Mouse (Mus musculus) limb, embryonic 12.5 days (tissue): ENCODE data around the gene Ick. TPM values are rescaled to one million over a fixed set of nuclear protein-coding genes. Genes with fewer than 3 reads are reported as not detected.
"Not testable (repeated sequence)": the region's sequence is repeated elsewhere in the genome, so short reads cannot be mapped to it uniquely, and the experiment has no call there.

Experiments
- ATAC-seq: fragments of 200-750 bp; cut with Nextera tagmentation; 2 replicates; pipeline ENCODE4 v1.8.0; 2017; ENCODE audit warnings: low read depth, moderate TSS enrichment; ENCODE audit not compliant: insufficient number of reproducible peaks, insufficient read depth, low FRiP score, low TSS enrichment
- H3K27ac ChIP-seq: fragments of 300-500 bp; sonication (generic); 2 replicates; pipeline ENCODE4 v1.5.1; 2016; ENCODE audit warnings: mild to moderate bottlenecking, moderate library complexity
- H3K27me3 ChIP-seq: fragments of 300-500 bp; sonication (generic); 2 replicates; pipeline ENCODE4 v1.6.1; 2016; ENCODE audit warnings: mild to moderate bottlenecking, moderate library complexity
- H3K36me3 ChIP-seq: fragments of 300-500 bp; sonication (generic); 2 replicates; pipeline ENCODE4 v1.6.1; 2016; ENCODE audit warnings: mild to moderate bottlenecking, moderate library complexity
- H3K4me1 ChIP-seq: fragments of 300-500 bp; sonication (generic); replicated peaks from 2 replicates; pipeline ENCODE4 v1.6.1; 2016
- H3K4me2 ChIP-seq: fragments of 300-500 bp; sonication (generic); 2 replicates; pipeline ENCODE4 v1.6.1; 2016; ENCODE audit warnings: mild to moderate bottlenecking, moderate library complexity
- H3K4me3 ChIP-seq: fragments of 300-500 bp; sonication (generic); replicated peaks from 2 replicates; pipeline ENCODE4 v1.5.1; 2016; ENCODE audit warnings: mild to moderate bottlenecking
- H3K9ac ChIP-seq: fragments of 300-500 bp; sonication (generic); replicated peaks from 2 replicates; pipeline ENCODE4 v1.6.1; 2016; ENCODE audit warnings: mild to moderate bottlenecking, moderate library complexity
- H3K9me3 ChIP-seq: fragments of 300-500 bp; sonication (generic); 2 replicates; pipeline ENCODE4 v1.6.1; 2016; ENCODE audit warnings: mild to moderate bottlenecking, moderate library complexity
- WGBS: fragments of 180-500 bp; shearing (Covaris S2); methylation state at CpG from one replicate; pipeline ENCODE4 v1.1.7; 2016; 5-methylcytosine and 5-hydroxymethylcytosine counted together
- polyA plus RNA-seq: library from polyadenylated mRNA; unstranded; fragments of >200 nt; fragmentation: Nextera tagmentation; extraction: Ambion mirVana; gene quantifications from 2 replicates; pipeline ENCODE4 v1.2.1, GENCODE M21; 2016

Gene Ick
- polyA plus RNA-seq, 1 experiment from 2014 or later, result 35.1 TPM

DNA sequence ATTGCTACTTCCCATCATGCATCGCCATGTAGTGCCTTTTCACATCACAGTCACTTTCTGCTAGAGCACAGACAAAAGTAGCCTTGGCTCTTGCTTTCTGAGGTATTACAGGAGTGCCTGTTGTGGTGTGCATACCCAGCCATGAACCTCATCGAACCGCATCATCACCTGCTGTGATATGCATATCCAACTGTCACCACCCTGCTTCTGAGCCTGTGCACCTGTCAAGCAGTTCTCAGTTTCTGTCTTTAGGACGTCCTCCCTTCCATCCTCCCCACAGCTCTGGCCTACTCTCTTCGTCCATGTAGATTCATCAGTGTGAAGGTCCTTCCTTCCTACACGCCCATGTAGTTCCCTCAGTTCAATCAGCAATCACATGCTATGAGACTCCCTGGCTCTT lies 39.2 kb downstream of the Ick start:
- WGBS, result 89% methylated on average over 6 of the region's 6 CpGs
- Histone ChIP-seq H3K9ac (no peak overlapping the region), H3K9me3 (no peaks in the 10 kb centered on the region), H3K27me3 (no peaks in the 10 kb centered on the region), H3K27ac (no peak overlapping the region), H3K4me3 (no peak overlapping the region), H3K4me1 (no peaks in the 10 kb centered on the region), H3K36me3 (peaks cover 77% of the 10 kb centered on the region), H3K4me2 (no peak overlapping the region)
- no peak for ATAC-seq

DNA sequence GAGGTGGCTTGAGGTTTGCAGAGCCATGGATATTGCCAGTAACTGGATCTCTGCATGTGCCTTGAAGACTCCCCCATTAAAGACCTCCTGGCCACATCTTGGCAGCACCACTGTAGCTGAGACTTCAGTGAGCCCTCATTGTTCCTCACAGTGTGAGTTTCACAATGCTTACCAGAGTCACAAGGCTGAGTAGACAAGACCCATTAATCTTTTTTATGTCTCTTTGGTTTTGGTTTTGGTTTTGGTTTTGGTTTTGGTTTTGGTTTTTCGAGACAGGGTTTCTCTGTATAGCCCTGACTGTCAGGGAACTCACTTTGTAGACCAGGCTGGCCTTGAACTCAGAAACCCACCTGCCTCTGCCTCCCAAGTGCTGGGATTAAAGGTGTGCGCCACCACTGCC lies 40.8 kb downstream of the Ick start:
- not testable (repeated sequence) for H3K27ac ChIP-seq, H3K4me3 ChIP-seq, H3K4me1 ChIP-seq, H3K27me3 ChIP-seq, H3K9ac ChIP-seq, H3K9me3 ChIP-seq, ATAC-seq, H3K4me2 ChIP-seq
- H3K36me3 ChIP-seq, result peaks cover 77% of the 10 kb centered on the region
- 92% methylated on average over 2 of the region's 2 CpGs for WGBS

DNA sequence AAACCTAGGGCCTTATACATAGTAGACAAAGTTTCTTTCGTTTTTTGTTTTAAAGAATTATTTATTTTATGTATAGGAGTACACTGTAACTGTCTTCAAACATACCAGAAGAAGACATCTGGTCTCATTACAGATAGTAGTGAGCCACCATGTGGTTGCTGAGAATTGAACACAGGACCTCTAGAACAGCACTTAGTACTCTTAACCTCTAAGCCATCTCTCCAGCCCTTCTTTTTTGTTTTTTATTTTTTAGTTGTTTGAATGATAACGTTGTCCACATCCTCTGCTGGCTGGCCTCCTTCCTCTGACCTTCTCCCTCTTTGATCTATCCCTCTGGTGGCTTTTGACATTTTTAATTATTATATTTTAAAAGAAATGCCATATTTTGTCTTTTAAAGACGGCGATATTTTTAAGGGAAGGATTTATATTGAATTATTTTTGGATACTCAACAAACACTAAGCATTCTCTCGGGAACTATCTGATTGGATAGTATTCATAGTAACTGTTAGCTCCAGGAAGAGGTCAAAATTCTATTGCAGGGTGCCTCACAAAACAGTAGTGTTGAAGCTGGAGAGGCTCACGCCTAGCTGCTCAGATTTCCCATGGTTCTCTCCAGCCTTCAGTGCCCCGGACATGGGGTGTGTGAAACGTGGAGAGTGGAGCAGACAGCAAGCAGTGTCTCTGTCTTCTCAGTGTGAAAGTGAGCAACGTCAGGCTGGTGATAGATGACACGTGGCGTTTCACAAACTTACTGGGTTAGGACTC lies 45.4 kb downstream of the Ick start:
- WGBS, result 88% methylated on average over 11 of the region's 11 CpGs
- no peak for ATAC-seq
- Histone ChIP-seq H3K36me3 (peaks cover 90% of the 10 kb centered on the region), H3K4me3 (no peak overlapping the region), H3K4me2 (no peak overlapping the region), H3K4me1 (no peaks in the 10 kb centered on the region), H3K9me3 (no peaks in the 10 kb centered on the region), H3K27ac (no peak overlapping the region), H3K9ac (no peak overlapping the region), H3K27me3 (no peaks in the 10 kb centered on the region)

DNA sequence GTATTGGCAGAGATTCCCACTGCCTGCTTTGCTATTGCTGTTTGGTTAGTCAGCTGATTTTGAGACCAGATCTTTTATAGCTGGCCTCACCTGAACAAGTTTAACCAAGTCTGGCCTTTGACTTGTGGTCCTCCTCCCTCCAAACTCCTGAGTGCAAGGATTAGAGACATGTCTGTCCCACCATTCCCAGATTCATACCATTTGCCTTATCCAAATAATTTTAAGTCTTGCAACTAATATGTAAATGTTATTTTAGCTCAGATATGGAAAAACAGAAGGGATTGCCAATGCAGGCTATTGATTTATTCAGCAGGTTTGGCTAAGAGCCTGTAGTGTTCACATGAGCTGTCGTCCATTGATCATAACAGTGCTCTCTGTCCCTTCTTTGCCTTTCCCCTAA lies 48.2 kb downstream of the Ick start:
- H3K9me3 ChIP-seq, result no peaks in the 10 kb centered on the region
- ATAC-seq, result no peak
- H3K4me3 ChIP-seq, result no peak overlapping the region
- H3K36me3 ChIP-seq, result peaks cover 92% of the 10 kb centered on the region
- no peak overlapping the region for H3K9ac ChIP-seq
- no peaks in the 10 kb centered on the region for H3K4me1 ChIP-seq
- no peaks in the 10 kb centered on the region for H3K27me3 ChIP-seq
- 84% methylated on average over 1 of the region's 1 CpGs for WGBS
- H3K27ac ChIP-seq, result no peak overlapping the region
- H3K4me2 ChIP-seq, result no peak overlapping the region

DNA sequence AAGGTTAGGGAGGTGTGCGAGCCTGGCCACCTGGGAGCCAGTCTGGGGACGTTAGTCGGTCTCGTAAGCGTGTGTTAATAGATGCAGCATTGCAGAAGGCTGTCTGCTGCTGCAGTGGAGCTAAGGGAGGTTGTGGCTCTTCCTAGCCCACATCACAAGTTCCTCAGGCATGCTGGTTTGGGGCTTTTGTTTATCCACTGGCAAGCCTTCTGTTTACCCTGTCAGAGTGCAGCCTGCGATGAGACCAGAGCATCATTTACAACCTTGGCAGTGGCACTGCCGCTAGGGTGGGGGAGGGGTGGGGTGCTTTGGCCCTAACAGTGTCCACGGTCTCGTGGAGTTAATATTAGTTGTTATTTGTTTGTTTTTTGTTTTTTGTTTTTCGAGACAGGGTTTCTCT lies 54.3 kb downstream of the Ick start:
- ATAC-seq, result no peak
- Histone ChIP-seq H3K9me3 (no peaks in the 10 kb centered on the region), H3K27me3 (no peaks in the 10 kb centered on the region), H3K4me2 (no peak overlapping the region), H3K4me1 (no peaks in the 10 kb centered on the region), H3K27ac (no peak overlapping the region), H3K36me3 (peaks cover 94% of the 10 kb centered on the region), H3K9ac (no peak overlapping the region), H3K4me3 (no peak overlapping the region)
- 60% methylated on average over 10 of the region's 10 CpGs for WGBS

DNA sequence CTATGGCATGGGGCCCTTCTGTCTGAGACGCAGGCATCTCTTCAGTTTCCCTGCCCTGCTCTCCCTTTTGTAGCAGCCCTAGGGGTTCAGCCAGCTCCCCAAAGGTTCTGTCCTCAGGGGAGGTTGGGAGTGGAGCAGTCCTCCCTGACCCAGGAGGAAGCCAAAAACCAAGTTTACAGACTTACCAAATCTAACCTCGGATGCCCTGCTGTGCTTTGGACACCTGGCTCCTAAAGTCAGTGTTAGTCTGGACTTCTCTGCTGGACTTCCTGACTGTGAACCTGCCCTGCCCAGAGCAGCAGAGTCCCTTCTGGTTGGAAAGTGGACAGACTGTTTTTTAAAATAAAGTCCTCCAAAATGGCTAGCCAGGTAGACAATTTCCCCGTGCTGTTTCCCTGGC lies 55.7 kb downstream of the Ick start:
- Histone ChIP-seq H3K9me3 (no peaks in the 10 kb centered on the region), H3K9ac (no peak overlapping the region), H3K4me3 (no peak overlapping the region), H3K4me1 (no peaks in the 10 kb centered on the region), H3K4me2 (no peak overlapping the region), H3K36me3 (peaks cover 94% of the 10 kb centered on the region), H3K27me3 (no peaks in the 10 kb centered on the region), H3K27ac (no peak overlapping the region)
- ATAC-seq, result no peak
- 86% methylated on average over 3 of the region's 3 CpGs for WGBS

DNA sequence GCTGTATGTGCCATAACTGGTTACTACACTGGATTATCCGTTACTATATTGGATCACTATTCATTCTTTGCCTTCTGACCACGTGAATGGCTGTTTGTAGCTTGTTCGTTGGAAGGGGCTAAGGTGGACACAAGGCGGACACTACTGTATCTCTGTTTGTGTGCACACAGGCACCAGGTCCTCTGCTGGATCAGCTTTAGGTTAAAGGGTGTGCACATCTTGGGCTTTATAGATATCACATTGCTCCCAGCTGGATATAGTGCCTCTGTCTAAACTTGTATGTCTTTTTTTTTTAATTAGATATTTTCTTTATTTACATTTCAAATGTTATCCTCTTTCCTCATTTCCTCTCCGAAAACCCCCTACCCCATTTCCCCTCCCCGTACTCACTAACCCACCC lies 56.5 kb downstream of the Ick start:
- no peak for ATAC-seq
- no peaks in the 10 kb centered on the region for H3K4me1 ChIP-seq
- H3K36me3 ChIP-seq, result peaks cover 90% of the 10 kb centered on the region
- no peak overlapping the region for H3K4me3 ChIP-seq
- no peak overlapping the region for H3K27ac ChIP-seq
- no peaks in the 10 kb centered on the region for H3K27me3 ChIP-seq
- H3K4me2 ChIP-seq, result no peak overlapping the region
- H3K9ac ChIP-seq, result no peak overlapping the region
- H3K9me3 ChIP-seq, result no peaks in the 10 kb centered on the region
- WGBS, result 89% methylated on average over 6 of the region's 6 CpGs

DNA sequence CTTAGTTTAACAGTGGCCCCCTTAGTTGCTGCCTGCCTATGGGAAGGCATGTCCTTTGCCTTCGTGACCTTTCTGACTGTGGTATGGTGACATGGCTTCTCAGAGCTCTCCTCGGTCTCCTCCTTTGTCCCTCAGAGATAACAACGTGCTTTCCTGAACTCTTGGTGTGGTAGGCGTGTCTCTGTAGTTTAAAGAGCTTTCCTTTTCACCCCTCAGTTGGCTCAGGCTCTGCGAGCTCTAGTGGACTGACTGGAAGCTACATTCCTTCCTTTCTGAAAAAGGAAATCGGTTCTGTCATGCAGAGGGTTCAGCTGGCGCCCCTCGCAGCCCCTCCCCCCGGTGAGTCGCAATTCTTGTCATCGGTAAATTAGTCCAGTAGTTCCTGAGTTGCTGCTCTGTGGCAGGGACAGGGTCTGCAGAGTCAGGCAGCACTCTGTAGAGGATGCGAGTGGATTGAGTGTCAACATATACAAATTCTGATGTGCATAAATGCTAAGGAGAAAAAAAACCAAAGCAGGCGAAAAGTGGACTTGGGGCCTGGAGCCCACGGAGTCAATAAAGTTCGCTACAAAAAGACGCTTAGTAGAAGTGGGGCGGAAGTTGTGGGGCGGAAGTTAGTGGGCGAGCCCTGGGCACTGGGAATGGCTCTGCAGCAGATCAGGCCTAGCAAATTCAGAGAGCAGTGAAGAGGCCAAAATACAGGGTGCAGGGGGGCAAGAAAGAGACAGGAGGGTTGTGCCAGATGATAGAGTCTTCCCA lies 57.9 kb downstream of the Ick start:
- H3K4me1 ChIP-seq, result no peaks in the 10 kb centered on the region
- no peak overlapping the region for H3K9ac ChIP-seq
- WGBS, result 89% methylated on average over 19 of the region's 19 CpGs
- H3K27ac ChIP-seq, result no peak overlapping the region
- H3K4me3 ChIP-seq, result no peak overlapping the region
- ATAC-seq, result no peak
- no peaks in the 10 kb centered on the region for H3K9me3 ChIP-seq
- peaks cover 80% of the 10 kb centered on the region for H3K36me3 ChIP-seq
- no peaks in the 10 kb centered on the region for H3K27me3 ChIP-seq
- H3K4me2 ChIP-seq, result no peak overlapping the region

DNA sequence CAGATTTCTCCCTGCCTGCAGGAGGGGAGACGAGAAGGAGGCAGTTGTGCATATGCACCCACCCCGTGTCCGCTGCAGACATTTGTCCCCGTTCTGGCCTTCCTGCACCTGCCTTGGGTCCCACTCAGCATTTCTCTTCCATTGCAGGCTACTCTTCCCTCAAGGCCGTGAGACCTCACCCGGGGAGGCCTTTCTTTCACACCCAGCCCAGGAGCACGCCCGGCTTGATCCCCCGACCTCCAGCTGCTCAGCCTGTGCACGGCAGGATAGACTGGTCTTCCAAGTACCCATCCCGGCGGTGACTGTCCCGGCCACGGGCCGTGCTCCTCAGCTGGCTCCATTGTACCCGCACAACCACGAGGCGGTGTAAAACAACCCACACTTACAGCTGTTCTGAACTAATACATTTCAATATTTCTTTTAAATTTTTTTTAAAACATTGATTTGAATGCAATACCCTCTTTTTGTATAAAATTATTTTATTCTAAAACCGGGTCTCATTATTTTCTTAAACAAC lies 58.5 kb downstream of the Ick start:
- no peak overlapping the region for H3K27ac ChIP-seq
- H3K36me3 ChIP-seq, result peaks cover 73% of the 10 kb centered on the region
- WGBS, result 90% methylated on average over 19 of the region's 19 CpGs
- H3K4me3 ChIP-seq, result no peak overlapping the region
- H3K27me3 ChIP-seq, result no peaks in the 10 kb centered on the region
- no peaks in the 10 kb centered on the region for H3K4me1 ChIP-seq
- no peaks in the 10 kb centered on the region for H3K9me3 ChIP-seq
- ATAC-seq, result no peak
- no peak overlapping the region for H3K9ac ChIP-seq
- H3K4me2 ChIP-seq, result no peak overlapping the region

DNA sequence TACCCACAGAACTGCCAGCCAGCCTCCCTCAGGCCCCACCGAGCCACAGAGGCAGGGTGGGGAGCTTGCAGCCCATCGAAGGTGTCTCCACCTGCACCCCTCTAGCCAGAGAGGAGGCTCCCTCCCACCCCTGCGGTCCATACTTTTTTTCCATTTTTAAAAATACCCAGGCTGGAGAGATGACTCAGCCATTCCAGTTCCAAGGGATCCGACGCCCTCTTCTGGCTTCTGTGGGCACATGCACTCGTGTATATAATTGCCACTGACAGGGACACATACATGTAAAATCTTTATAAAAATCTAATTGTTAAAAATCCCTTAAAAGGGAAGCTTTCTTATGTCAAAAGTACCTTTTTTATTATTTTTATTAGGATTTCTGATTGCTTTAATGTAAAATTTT lies 59.9 kb downstream of the Ick start:
- no peak overlapping the region for H3K9ac ChIP-seq
- no peaks in the 10 kb centered on the region for H3K4me1 ChIP-seq
- no peaks in the 10 kb centered on the region for H3K9me3 ChIP-seq
- ATAC-seq, result no peak
- H3K4me2 ChIP-seq, result no peak overlapping the region
- H3K36me3 ChIP-seq, result peaks cover 62% of the 10 kb centered on the region
- H3K4me3 ChIP-seq, result no peak overlapping the region
- H3K27ac ChIP-seq, result no peak overlapping the region
- H3K27me3 ChIP-seq, result no peaks in the 10 kb centered on the region
- WGBS, result 94% methylated on average over 6 of the region's 6 CpGs

DNA sequence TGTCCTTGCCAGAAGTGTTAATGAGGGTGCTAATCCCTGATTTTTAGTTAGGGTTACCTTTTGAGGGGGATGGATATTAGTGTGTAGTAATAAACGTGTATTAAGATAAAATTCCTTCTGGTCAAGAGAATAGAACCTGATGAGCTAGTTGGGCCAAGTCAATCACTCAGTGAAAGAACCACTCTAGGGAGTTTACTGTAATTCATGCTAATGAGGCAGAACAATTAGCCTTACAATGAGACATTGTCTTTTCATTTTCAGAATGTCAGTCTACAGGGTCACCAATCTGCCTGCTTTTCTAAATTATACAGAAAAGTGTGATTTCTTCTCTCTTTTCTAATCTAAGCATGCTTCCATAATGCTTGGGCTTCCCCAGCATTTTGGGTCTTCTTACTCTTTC lies 65.0 kb downstream of the Ick start:
- no peaks in the 10 kb centered on the region; the same call in 1 of the 2 replicates for H3K4me1 ChIP-seq
- no peak overlapping the region for H3K4me3 ChIP-seq
- ATAC-seq, result no peak
- H3K9ac ChIP-seq, result no peak overlapping the region
- H3K36me3 ChIP-seq, result peaks cover 15% of the 10 kb centered on the region
- no peak overlapping the region for H3K4me2 ChIP-seq
- no peaks in the 10 kb centered on the region for H3K27me3 ChIP-seq
- no peak overlapping the region for H3K27ac ChIP-seq
- WGBS, result 50% methylated on average over 1 of the region's 1 CpGs
- H3K9me3 ChIP-seq, result no peaks in the 10 kb centered on the region
